In the genomic region with DNA sequence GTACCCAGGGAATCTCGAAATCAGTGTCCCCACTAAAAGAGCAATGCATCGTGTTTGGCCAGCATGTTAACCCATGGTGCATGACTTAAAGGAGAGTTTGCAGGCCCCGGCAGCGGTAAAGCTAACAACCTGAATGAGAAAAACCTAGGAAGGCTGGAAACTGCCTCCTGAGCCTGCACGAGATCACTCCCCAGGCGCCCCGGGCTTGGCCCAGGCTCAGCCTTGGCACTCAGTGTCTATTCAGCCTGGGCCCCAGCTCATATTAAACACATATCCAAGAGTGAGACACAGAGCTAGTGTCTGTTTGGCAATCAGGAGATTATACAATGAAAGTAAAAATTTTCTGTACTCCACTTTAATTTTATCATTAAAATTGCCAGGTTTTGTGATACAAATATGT, we compare ENCODE assay signal across 5 mouse cellular contexts.
"Had no signal": no experiment of that assay in that cellular context is flagged by ENCODE, and none has a peak within 500 bp of the region (broad histone marks: within the 10 kb centered on the region; RNA-seq: fewer than 3 reads in every experiment).

No protein-coding gene starts in this region.

- ATAC-seq: liver, postnatal 0 days; midbrain, embryonic 15.5 days had no signal

- DNase-seq: liver; liver, embryonic 13.5 days; liver, postnatal 0 days; lung, postnatal 14 days had no signal
